Mouse (Mus musculus) mesoderm, embryonic 11.5 days (tissue): ENCODE measurements around the gene Cpb2.

ENCODE experiments used
- DNase-seq: peaks from one replicate; pipeline ENCODE4 v3.0.0-alpha.2; 2012; ENCODE audit warnings: low read depth, low spot score

Cpb2 gene

DNA sequence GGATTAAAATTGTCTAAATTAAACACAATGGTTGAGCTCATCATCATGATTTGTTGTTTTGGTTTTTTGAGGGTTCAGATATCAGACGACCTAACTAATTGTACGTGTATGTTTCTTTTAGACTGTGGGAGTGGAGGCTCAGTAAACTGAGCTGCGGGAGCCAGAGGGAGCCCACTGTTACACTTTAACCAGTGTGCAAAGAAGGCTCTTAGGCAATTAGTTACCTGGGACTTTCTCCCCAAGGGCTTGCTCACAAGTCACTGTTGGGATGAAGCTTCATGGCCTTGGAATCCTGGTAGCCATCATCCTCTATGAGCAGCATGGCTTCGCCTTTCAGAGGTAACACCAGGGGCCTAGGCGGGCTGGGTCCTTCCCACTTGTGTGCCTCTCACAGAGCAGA lies at the start of gene Cpb2:
TSS of gene Cpb2 (plus strand) at position 201 of the 400 bp plus-strand sequence.
- no peak for DNase-seq

DNA sequence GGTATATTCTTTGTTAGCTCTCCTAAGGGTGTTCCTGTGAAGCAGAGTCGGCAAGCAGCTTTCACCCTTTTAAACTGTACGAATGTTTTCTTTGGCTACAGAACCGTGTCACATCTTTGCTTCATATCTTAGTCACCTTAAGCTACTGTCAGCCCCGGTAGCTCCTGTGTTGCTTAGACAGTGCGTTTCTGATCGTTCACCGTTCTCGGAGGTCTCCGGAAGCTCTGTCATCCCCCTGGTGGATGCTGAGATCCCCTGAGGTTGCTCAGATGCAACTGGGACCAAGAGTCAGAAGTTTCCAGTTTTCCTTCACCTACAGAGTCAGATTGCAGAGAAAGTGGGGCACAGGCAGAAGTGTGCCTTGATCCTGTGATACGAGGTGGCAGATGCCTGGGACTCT lies 49.7 kb upstream of the Cpb2 start:
- no peak for DNase-seq

DNA sequence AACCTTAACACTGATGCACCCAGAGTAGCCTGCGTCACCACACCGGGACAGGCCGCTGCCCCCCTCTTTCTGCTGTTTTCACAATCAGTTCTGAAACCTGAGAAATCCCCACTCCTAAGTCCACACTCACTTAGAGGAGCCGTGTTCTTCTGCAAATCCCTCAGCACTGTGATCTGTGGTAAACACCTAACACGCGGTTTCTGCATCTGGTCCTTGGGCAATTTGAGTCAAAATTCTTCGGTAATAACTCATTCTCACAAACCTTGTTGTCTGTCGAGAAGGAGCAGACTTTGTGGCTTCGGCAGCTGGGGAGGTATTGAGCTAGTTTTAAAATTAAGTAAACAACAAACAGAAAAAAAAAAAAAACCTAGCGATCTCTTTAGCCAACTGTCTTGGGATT lies 49.2 kb upstream of the Cpb2 start:
- no peak for DNase-seq

DNA sequence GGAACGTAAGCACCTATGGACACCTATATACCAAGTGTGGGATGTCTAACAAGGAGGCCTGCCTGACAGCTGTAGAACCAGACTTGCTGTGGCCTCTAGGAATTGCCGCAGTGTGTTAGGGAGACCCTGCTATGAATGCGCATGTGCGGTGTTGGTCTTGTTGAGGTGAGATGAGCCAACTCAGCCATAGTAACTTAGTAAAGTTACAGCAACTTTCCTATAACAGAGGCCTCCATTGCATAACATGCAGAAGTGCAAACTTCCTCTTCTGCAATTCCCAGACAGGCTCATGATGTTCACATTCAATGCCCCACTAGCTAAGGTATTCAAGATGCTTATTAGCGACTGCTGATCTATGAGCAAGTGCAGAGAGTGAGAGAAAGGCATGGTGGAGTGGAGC lies 46.6 kb upstream of the Cpb2 start:
- DNase-seq = no peak

DNA sequence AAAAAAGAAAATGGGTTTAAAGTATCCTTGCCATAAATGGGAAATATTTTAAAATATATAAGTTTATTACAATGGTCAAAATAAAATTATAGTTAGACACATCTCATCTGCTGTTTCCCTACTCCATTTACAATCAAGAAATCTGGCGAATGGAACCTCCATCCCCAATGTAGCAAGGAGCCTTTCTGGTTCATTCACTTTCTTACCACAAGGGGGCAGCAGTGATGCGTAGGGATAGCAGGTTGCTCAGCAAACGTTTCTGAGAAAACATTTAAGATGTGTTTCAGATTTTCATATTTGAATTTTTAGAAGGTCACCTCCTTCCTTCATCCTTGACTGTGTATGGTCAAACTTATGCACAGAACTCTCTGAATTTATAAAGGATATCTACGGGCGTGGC lies 45.1 kb upstream of the Cpb2 start:
- peak; percentile 77 for DNase-seq

DNA sequence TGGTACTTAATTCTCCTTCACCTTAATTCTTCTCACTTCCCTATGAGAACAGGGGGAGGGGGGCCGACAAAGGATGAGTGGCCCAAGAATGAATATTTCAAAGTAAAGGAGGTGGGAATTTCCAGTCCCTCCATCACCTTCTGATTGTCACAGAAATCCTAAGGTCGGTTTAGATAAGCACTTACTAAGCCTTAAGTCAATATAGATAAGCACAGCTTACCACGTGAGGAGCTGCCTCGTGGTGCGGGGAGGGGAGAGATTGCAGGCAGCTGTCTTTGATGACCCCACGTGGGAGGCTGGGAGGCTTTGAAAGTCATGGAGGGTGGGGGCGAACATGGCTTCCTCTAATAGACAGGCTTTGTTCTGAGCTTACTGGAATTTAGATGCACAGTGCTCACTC lies 44.4 kb upstream of the Cpb2 start:
- no peak for DNase-seq

DNA sequence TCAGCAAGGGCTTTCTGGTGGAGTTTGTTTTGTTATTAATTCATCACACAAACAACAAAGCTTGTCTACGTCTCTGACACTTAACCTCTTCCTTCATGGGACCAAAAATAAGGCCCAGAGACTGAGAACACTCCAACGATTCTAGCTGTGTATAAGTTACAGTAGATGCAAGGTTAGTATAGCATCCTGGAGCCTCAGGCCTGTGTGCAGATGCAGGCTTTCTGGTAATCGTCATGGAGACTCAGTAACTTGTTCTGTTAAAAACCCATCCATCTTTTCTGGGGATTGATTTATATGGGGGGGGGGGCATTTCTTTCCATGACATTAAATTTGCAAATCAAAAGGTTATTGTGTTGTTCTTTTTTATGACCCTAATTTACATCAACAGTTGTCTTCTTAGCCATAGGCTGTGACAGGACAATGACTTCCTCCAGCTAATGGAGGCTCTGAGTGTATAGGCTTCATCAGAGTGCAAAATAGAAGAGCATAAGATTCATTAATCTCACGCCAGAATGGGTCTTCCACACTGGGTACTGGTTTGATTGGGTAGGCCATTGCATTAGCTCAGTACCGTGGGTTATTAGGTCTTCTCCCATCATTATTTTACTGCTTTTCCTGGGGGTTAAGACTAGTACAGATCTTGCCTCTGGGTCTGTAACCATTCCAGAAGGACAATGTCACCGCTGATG lies 36.6 kb upstream of the Cpb2 start:
- DNase-seq = peak; percentile 78

DNA sequence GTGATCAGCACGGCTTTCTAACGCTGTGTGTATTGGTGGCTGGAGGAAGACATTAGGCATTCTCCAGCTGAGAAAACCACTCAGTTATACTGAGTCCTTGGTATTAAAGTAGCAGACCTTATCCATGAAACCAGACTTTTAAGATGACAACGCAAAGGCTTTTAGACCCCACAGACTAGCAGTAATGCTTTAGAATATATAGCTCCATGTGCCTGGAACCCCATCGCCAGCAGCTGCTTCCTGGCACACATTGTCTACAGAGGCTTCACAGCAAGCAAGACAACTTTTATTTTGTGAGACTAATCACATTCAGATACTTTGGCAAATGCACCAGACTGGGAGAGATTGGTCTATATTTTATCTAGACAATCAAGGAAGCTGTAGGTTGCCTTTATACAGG lies 35.8 kb upstream of the Cpb2 start:
- DNase-seq = peak; percentile 16

DNA sequence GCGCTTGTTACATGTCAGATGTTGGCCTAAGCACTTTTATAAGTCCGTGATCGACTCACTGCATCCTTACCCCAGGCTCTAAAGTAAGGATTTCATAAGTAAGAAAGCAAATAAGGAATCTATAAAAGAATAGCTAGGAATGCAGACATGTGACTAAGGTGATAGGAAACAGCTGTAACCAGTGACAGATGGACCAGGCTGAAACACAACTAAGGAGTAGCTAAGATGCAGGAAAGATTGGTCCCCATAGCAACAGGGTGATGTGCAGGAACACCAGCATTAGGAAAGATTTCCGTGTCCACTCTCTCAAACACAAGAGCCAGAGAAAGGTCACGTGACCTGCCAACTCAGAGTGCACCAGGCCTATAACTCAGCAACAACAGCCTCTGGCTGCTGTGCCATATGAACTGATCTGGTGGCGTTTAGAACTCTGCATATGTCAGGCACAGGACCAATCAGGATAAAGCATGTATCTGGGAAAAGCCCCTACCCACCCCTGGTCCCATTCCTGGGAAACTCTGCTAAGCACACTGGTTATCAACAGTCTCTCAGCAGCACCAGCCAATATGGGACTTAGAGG lies 33.4 kb upstream of the Cpb2 start:
- peak; percentile 41 for DNase-seq

DNA sequence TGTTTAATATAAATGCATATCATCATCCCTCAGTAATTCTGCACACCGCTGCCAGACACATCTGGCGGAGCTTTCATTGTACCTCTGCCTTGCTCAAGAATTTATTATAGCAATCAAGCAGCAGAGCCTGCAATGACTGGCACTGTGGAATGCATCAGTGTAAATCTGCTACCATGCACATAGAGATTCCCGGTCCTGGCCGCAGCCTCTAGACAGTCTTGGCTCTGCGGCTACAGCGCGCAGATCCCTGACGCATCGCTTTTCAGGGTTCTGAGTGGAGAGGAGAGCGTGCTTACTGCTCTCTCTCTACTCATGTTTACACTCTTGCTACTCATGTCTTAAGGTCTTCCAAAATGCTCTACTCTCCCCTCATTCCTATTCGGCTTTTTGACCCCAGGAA lies 28.3 kb upstream of the Cpb2 start:
- DNase-seq = peak; percentile 39

DNA sequence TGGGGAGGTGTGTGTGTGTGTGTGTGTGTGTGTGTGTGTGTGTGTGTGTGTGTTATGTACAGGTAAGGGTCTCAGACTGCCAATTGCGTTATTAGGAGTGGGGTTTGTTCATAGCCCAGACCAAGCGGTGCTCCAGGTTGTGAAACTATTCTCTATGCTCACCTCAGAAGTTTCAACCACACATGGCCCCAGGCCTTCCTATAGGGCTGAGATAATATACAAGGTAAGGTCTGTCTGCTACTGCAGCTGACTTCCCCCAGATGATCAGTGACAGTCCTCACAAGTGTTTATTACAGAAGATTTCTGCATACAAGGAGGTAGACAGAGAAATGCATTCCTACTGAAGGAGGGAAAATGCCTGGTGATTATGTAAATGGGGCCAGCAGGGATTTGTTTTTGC lies 23.2 kb upstream of the Cpb2 start:
- peak; percentile 7 for DNase-seq

DNA sequence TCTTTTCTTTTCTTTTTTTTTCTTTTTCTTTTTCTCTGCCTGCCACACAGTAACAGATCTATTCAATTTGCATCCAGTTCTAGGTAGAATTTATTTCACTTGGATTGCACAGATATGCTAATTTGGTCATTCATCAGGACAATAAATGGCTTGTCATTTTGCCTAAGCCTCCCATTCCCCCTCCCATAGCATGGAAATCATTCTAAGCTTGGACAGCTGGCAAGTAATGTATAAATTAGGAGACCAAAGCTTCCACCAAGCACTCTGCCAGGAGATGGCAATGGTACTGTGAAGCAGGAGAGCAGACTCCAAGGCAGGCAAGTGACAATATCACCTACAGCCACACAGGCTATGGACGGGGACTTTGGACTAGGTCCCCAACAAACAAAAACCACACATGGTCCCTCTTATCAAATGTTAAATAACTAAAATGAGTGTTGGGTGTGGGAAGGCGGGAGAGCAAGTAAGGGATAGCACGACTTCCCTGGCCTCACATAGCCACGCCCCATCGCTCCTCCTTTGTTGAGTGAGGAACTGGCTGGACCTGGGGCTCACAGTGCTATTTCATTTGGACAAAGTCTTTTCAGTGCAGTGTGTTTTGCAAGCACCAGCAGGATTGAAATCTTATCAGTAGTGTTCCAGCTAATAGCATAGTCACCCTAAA lies 22.7 kb upstream of the Cpb2 start:
- DNase-seq = peak; percentile 48

DNA sequence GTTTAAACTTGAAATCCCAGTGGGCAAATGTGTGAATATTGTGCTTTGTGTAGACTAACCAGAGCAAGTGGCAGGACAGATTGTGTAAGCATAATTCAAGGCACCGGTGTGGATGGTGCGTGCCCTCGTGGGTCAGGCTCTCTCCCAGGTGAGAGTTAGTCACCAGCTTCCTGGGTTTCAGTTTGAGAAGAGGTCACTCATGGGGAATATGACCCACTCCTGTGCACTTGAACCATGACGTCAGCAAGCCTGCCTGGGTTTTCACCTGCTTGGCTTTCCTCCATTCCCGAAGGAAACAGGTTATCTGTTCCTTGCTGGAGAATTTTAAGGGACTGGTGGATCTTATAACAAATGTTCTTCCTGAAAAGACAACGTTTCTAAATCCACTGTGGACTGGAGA lies 19.7 kb upstream of the Cpb2 start:
- no peak for DNase-seq

DNA sequence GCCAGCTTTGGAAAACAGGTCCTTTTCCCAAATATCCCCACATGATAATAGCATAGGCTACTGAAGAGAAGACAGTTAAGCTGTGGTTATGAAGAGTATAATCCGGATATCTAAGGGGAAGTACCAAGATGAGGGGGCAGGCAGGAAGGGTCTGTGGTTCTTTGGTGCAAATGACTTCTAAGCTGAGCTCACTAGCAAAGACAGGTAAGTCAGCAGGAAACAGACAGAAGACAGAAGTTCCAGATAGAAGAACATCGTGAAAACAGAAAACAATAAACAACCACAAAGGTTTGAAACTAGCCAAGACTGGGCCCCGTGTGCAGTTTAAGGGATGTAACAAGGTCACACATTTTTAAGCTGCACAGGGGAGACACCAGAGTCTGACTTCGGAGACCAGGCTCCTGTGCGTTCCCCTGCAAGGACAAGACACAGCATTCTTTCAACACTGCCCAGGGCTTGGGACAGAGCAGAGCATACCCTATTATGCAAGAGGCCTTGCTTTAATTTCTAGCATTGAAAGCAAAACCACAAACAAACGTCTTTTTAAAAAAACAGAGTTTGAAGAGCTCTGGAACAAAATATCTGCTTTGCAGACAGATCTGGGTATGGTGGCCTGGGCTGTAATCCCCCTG lies 14.5 kb upstream of the Cpb2 start:
- no peak for DNase-seq

DNA sequence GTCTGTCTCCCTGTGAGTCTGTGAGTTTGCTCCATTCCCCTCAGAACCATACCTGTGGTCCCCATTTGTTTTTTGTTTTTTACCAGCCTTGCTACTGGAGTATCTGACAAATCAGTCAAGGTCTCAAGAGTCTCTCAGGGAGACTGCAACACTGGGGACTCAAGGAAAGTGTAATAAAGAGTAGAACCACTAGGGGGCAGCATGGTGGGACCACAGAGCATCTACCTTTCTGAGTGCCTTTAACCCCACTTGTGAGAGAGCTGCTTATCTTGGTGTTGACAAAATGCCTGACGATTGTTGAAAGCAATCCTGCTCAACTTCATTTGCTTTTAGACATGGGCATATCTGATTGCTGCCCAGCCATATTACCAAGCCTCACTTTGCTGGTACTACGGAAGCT lies 12.3 kb upstream of the Cpb2 start:
- peak; percentile 52 for DNase-seq

DNA sequence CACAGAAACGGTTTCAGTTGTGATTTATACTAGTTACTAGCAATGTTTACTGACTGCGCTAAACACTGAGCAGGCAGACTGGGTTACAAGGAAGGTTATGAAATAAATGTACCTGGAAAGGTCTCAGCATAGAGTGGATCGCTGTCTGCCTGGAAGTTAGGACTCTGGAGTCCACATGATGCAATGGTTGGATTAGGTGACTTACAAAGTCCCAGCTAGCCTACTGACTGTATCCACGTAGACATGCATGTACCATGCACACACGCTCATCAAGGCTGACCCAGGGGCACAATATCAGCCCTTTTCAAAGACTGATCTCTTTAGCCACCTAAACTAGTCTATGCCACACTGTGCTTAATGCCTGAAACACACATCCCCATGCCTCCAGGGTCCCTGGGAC lies 9.0 kb upstream of the Cpb2 start:
- DNase-seq = no peak

DNA sequence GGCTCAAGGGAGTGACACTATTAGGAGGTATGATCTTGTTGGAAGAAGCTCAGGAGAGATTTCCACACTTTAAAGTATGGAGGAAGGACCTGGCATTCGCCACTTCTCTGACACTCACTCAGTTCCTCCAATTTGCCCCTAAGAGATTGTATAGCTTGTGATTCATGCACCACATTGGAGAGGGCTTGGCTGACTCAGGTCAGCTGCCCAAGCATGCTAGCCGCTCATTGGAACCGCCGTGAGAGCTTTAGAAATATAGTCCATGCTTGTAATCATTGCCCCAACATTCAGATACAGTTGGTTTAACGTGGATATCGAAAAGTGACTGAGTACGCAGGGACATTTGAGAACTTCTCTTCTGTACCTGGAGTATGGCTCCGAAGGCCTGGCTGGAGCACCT lies 6.5 kb upstream of the Cpb2 start:
- no peak for DNase-seq

DNA sequence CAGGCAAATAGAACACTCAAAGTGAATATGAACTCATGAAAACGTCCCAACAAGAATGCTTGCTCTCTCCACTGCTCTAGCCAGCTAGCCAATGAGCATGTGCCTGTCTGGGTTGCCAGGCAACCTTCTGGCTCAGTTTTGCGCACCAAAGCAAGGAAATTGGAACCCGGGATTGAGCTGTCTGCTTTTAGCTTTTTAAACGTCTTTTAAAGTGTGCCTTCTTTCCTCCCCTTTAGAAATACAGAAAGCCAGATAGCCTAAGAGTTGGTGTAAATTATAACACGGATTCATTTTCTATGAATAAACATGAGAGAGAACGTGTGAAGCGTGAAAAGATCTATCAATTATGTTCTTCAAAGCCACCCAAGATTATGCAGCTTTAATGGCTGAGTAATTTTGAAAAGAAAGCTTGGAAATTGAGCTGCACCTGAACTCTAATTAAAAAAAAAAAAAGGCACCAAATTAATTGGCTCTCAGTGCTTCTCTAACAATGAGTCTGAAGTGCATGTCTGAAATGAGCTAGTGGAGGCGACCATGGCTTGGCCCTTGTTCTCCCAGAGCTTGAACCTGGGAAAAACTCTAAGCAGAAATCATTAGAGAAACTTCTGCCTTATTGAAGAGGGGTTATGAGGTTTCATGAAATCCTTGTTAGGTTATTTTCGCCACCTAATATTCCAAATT lies 6.0 kb upstream of the Cpb2 start:
- DNase-seq = peak; percentile 64

DNA sequence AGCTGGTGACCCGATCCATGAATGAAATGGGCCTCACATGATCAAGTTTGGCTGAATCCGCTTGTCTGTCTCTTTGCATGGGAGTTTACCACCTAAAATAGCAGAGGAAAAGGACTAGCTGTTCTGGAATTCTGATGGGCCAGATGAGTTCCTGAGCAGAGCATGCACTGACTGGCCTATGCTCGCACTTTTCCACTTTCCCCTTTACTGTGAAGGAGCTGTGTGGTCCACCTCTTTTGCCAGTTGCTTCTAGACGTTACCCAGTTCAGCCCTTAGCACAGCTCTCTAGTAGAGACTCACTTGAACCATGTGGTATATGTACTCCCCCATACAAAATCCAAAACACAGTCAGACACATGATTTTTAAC lies 5.5 kb upstream of the Cpb2 start:
- DNase-seq = no peak

DNA sequence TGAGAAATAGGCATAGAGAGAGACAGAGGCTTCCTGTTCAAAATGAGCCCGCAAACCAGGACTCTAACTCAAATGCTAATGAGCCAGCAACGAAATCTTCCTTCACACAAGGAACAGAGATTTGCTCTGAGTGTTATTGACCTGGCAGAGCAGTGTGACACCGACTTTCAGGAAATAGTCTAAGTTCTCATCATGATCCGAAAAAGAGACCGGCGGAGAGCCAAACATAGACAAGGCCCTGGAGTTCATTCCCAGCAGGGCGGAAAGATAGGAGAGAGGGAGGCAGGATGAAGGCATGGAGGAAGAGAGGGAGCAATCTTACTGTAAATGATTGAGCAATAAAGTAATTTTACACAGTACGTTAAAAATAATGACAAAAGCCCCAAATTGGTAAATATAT lies 5.0 kb upstream of the Cpb2 start:
- no peak for DNase-seq

DNA sequence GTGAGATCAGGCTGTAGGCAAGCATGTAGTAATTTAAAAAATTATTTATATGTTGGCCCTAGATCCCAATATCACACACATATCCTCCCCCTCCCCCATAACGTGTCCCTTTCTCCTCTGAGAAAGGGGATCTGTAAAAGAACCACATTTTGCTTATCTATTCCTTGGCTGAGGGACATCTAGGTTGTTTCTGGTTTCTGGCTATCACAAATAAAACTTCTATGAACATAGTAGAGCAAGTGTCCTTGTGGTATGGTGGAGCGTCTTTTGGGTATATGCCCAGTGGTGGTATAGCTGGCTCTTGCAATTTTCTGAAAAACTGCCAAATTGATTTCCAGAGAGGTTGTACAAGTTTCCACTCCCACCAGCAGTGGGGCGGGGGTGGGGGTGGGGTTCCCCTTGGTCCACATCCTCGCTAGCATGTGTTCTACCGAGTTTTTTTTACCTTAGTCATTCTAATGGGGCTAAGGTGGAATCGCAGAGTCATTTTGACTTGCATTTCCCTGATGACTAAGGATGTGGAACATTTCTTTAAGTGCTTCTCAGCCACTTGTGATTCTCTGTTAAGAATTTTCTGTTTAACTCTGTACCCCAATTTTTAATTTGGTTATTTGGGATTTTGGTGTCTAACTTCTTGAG lies 3.9 kb upstream of the Cpb2 start:
- no peak for DNase-seq
